Mouse (Mus musculus): ENCODE results near the gene Ascc1. TPM values are rescaled to one million over a fixed set of nuclear protein-coding genes. Genes with fewer than 3 reads are reported as not detected.

Gene Ascc1
- polyA plus RNA-seq, 1 experiment from 2014 or later, result 43.6 TPM

- Histone ChIP-seq H3K27me3 (ENCODE audit: control insufficient read depth, insufficient read depth, low read length) (no peaks in the 10 kb centered on the region), H3K4me3 (ENCODE audit: low read depth, low read length) (no peak overlapping the region), H3K9me3 (ENCODE audit: control insufficient read depth, low read length) (no peaks in the 10 kb centered on the region), H3K27ac (ENCODE audit: low read depth, low read length) (no peak overlapping the region), H3K4me2 (ENCODE audit: low read depth, low read length) (no peak overlapping the region), H3K36me3 (ENCODE audit: control insufficient read depth, insufficient read depth, low read length) (no peaks in the 10 kb centered on the region), H3K9ac (replicated peaks; ENCODE audit: low read depth, low read length) (no peak overlapping the region), H3K4me1 (ENCODE audit: control insufficient read depth, insufficient read depth, low read length) (0 out of 2 replicates have a peak, but pooled peaks cover 9% of the 10 kb centered on the region)
- ATAC-seq (ENCODE audit: low read depth), result no peak; the same call in 1 of the 2 replicates
- WGBS, result 34% methylated on average over 5 of the region's 5 CpGs
These were observed 79.3 kb downstream of the Ascc1 start for GRCm38 (mm10) chr10:60081905-60082304.

GRCm38 (mm10) chr10:60084065-60084464 is 81.5 kb downstream of the Ascc1 start:
- H3K4me2 ChIP-seq (ENCODE audit: low read depth, low read length), result no peak overlapping the region
- no peak overlapping the region for H3K27ac ChIP-seq (ENCODE audit: low read depth, low read length)
- no peak overlapping the region for H3K4me3 ChIP-seq (ENCODE audit: low read depth, low read length)
- no peak for ATAC-seq (ENCODE audit: low read depth)
- no peaks in the 10 kb centered on the region for H3K27me3 ChIP-seq (ENCODE audit: control insufficient read depth, insufficient read depth, low read length)
- 0 out of 2 replicates have a peak, but pooled peaks cover 9% of the 10 kb centered on the region for H3K4me1 ChIP-seq (ENCODE audit: control insufficient read depth, insufficient read depth, low read length)
- H3K36me3 ChIP-seq (ENCODE audit: control insufficient read depth, insufficient read depth, low read length), result no peaks in the 10 kb centered on the region
- no peaks in the 10 kb centered on the region for H3K9me3 ChIP-seq (ENCODE audit: control insufficient read depth, low read length)
- no peak overlapping the region for H3K9ac ChIP-seq (replicated peaks; ENCODE audit: low read depth, low read length)
- WGBS, result 83% methylated on average over 4 of the region's 4 CpGs

- no peak for ATAC-seq (ENCODE audit: low read depth)
- Histone ChIP-seq H3K36me3 (ENCODE audit: control insufficient read depth, insufficient read depth, low read length) (no peaks in the 10 kb centered on the region), H3K4me1 (ENCODE audit: control insufficient read depth, insufficient read depth, low read length) (no peaks in the 10 kb centered on the region), H3K27ac (ENCODE audit: low read depth, low read length) (no peak overlapping the region), H3K9me3 (ENCODE audit: control insufficient read depth, low read length) (no peaks in the 10 kb centered on the region), H3K4me2 (ENCODE audit: low read depth, low read length) (no peak overlapping the region), H3K4me3 (ENCODE audit: low read depth, low read length) (no peak overlapping the region), H3K9ac (replicated peaks; ENCODE audit: low read depth, low read length) (no peak overlapping the region), H3K27me3 (ENCODE audit: control insufficient read depth, insufficient read depth, low read length) (no peaks in the 10 kb centered on the region)
- 85% methylated on average over 2 of the region's 2 CpGs for WGBS
These were observed 89.7 kb downstream of the Ascc1 start for GRCm38 (mm10) chr10:60092311-60092710.

- Histone ChIP-seq H3K4me3 (ENCODE audit: low read depth, low read length) (no peak overlapping the region), H3K9ac (replicated peaks; ENCODE audit: low read depth, low read length) (no peak overlapping the region), H3K9me3 (ENCODE audit: control insufficient read depth, low read length) (no peaks in the 10 kb centered on the region), H3K36me3 (ENCODE audit: control insufficient read depth, insufficient read depth, low read length) (no peaks in the 10 kb centered on the region), H3K4me2 (ENCODE audit: low read depth, low read length) (no peak overlapping the region), H3K4me1 (ENCODE audit: control insufficient read depth, insufficient read depth, low read length) (no peaks in the 10 kb centered on the region), H3K27me3 (ENCODE audit: control insufficient read depth, insufficient read depth, low read length) (no peaks in the 10 kb centered on the region), H3K27ac (ENCODE audit: low read depth, low read length) (no peak overlapping the region)
- ATAC-seq (ENCODE audit: low read depth), result no peak
- WGBS, result 89% methylated on average over 2 of the region's 2 CpGs
These were observed 91.1 kb downstream of the Ascc1 start for GRCm38 (mm10) chr10:60093751-60094150.

- no peak overlapping the region for H3K4me2 ChIP-seq (ENCODE audit: low read depth, low read length)
- no peak for ATAC-seq (ENCODE audit: low read depth)
- H3K4me1 ChIP-seq (ENCODE audit: control insufficient read depth, insufficient read depth, low read length), result no peaks in the 10 kb centered on the region
- 93% methylated on average over 2 of the region's 2 CpGs for WGBS
- no peaks in the 10 kb centered on the region for H3K27me3 ChIP-seq (ENCODE audit: control insufficient read depth, insufficient read depth, low read length)
- H3K36me3 ChIP-seq (ENCODE audit: control insufficient read depth, insufficient read depth, low read length), result no peaks in the 10 kb centered on the region
- no peak overlapping the region for H3K9ac ChIP-seq (replicated peaks; ENCODE audit: low read depth, low read length)
- no peaks in the 10 kb centered on the region for H3K9me3 ChIP-seq (ENCODE audit: control insufficient read depth, low read length)
- no peak overlapping the region for H3K4me3 ChIP-seq (ENCODE audit: low read depth, low read length)
- H3K27ac ChIP-seq (ENCODE audit: low read depth, low read length), result no peak overlapping the region
These were observed 93.0 kb downstream of the Ascc1 start for GRCm38 (mm10) chr10:60095558-60095957.

GRCm38 (mm10) chr10:60096302-60096701 is 93.7 kb downstream of the Ascc1 start:
- Histone ChIP-seq H3K9me3 (ENCODE audit: control insufficient read depth, low read length) (no peaks in the 10 kb centered on the region), H3K4me3 (ENCODE audit: low read depth, low read length) (no peak overlapping the region), H3K4me2 (ENCODE audit: low read depth, low read length) (no peak overlapping the region), H3K27ac (ENCODE audit: low read depth, low read length) (no peak overlapping the region), H3K9ac (replicated peaks; ENCODE audit: low read depth, low read length) (no peak overlapping the region), H3K27me3 (ENCODE audit: control insufficient read depth, insufficient read depth, low read length) (no peaks in the 10 kb centered on the region), H3K36me3 (ENCODE audit: control insufficient read depth, insufficient read depth, low read length) (no peaks in the 10 kb centered on the region), H3K4me1 (ENCODE audit: control insufficient read depth, insufficient read depth, low read length) (no peaks in the 10 kb centered on the region)
- WGBS, result 28% methylated on average over 1 of the region's 1 CpGs
- no peak for ATAC-seq (ENCODE audit: low read depth)

- WGBS, result 88% methylated on average over 9 of the region's 9 CpGs
- Histone ChIP-seq H3K9ac (replicated peaks; ENCODE audit: low read depth, low read length) (no peak overlapping the region), H3K27ac (ENCODE audit: low read depth, low read length) (no peak overlapping the region), H3K4me2 (ENCODE audit: low read depth, low read length) (no peak overlapping the region), H3K9me3 (ENCODE audit: control insufficient read depth, low read length) (no peaks in the 10 kb centered on the region), H3K4me3 (ENCODE audit: low read depth, low read length) (no peak overlapping the region), H3K4me1 (ENCODE audit: control insufficient read depth, insufficient read depth, low read length) (no peaks in the 10 kb centered on the region), H3K36me3 (ENCODE audit: control insufficient read depth, insufficient read depth, low read length) (no peaks in the 10 kb centered on the region), H3K27me3 (ENCODE audit: control insufficient read depth, insufficient read depth, low read length) (no peaks in the 10 kb centered on the region)
- no peak for ATAC-seq (ENCODE audit: low read depth)
These were observed 94.5 kb downstream of the Ascc1 start for GRCm38 (mm10) chr10:60097146-60097545.

GRCm38 (mm10) chr10:60097774-60098173 is 95.2 kb downstream of the Ascc1 start:
- H3K4me2 ChIP-seq (ENCODE audit: low read depth, low read length), result no peak overlapping the region
- 86% methylated on average over 5 of the region's 5 CpGs for WGBS
- H3K9ac ChIP-seq (replicated peaks; ENCODE audit: low read depth, low read length), result no peak overlapping the region
- no peaks in the 10 kb centered on the region for H3K27me3 ChIP-seq (ENCODE audit: control insufficient read depth, insufficient read depth, low read length)
- no peaks in the 10 kb centered on the region for H3K36me3 ChIP-seq (ENCODE audit: control insufficient read depth, insufficient read depth, low read length)
- no peak overlapping the region for H3K27ac ChIP-seq (ENCODE audit: low read depth, low read length)
- no peaks in the 10 kb centered on the region for H3K9me3 ChIP-seq (ENCODE audit: control insufficient read depth, low read length)
- H3K4me1 ChIP-seq (ENCODE audit: control insufficient read depth, insufficient read depth, low read length), result no peaks in the 10 kb centered on the region
- H3K4me3 ChIP-seq (ENCODE audit: low read depth, low read length), result no peak overlapping the region
- no peak for ATAC-seq (ENCODE audit: low read depth)

GRCm38 (mm10) chr10:60105391-60106145 is 103.0 kb downstream of the Ascc1 start:
- ATAC-seq (ENCODE audit: low read depth), result peak; percentile 70
- H3K9me3 ChIP-seq (ENCODE audit: control insufficient read depth, low read length), result no peaks in the 10 kb centered on the region
- peak overlapping the region; percentile 88 for H3K4me3 ChIP-seq (ENCODE audit: low read depth, low read length)
- peaks cover 22% of the 10 kb centered on the region for H3K4me1 ChIP-seq (ENCODE audit: control insufficient read depth, insufficient read depth, low read length)
- 6% methylated on average over 20 of the region's 20 CpGs for WGBS
- peak overlapping the region; percentile 96 for H3K9ac ChIP-seq (replicated peaks; ENCODE audit: low read depth, low read length)
- peak overlapping the region; percentile 90 for H3K4me2 ChIP-seq (ENCODE audit: low read depth, low read length)
- H3K36me3 ChIP-seq (ENCODE audit: control insufficient read depth, insufficient read depth, low read length), result no peaks in the 10 kb centered on the region
- peak overlapping the region; percentile 94 for H3K27ac ChIP-seq (ENCODE audit: low read depth, low read length)
- H3K27me3 ChIP-seq (ENCODE audit: control insufficient read depth, insufficient read depth, low read length), result no peaks in the 10 kb centered on the region

All from neural tube, embryonic 14.5 days (tissue).